Mouse (Mus musculus) heart, embryonic 14.5 days (tissue): ENCODE data around the gene Trio. TPM values are rescaled to one million over a fixed set of nuclear protein-coding genes. Genes with fewer than 3 reads are reported as not detected.

Source experiments
- ATAC-seq: fragments of 200-750 bp; cut with Nextera tagmentation; 2 replicates; pipeline ENCODE4 v1.8.0; 2017; ENCODE audit warnings: low read depth, moderate TSS enrichment; ENCODE audit not compliant: insufficient number of reproducible peaks, insufficient read depth, low FRiP score
- H3K27ac ChIP-seq, 2 experiments: fragments of 200-500 bp in 1 of 2; fragments of 300-500 bp in 1 of 2; sonication (generic) in 1 of 2; replicated peaks in 1 of 2; 2 replicates each; pipeline ENCODE4 v1.5.1; 2012 to 2014; ENCODE audit warnings: low read depth in 2 of 2, low read length in 2 of 2, control low read depth in 1 of 2, mild to moderate bottlenecking in 1 of 2, mixed read lengths in 1 of 2; ENCODE audit not compliant: control insufficient read depth in 1 of 2, insufficient read depth in 1 of 2
- H3K27me3 ChIP-seq: fragments of 300-500 bp; sonication (generic); 2 replicates; pipeline ENCODE4 v1.6.1; 2014; ENCODE audit warnings: mild to moderate bottlenecking, low read length, control low read depth; ENCODE audit not compliant: control insufficient read depth, insufficient read depth
- H3K36me3 ChIP-seq: fragments of 300-500 bp; sonication (generic); 2 replicates; pipeline ENCODE4 v1.6.1; 2014; ENCODE audit warnings: mild to moderate bottlenecking, control low read depth, low read length, mixed read lengths; ENCODE audit not compliant: control insufficient read depth, insufficient read depth
- H3K4me1 ChIP-seq, 2 experiments: fragments of 200-500 bp in 1 of 2; fragments of 300-500 bp in 1 of 2; sonication (generic) in 1 of 2; 2 replicates each; pipeline ENCODE4 v1.6.1; 2012 to 2014; ENCODE audit warnings: low read length in 2 of 2, control low read depth in 1 of 2, mixed read lengths in 1 of 2; ENCODE audit not compliant: control insufficient read depth in 2 of 2, insufficient read depth in 2 of 2
- H3K4me2 ChIP-seq: fragments of 300-500 bp; sonication (generic); 2 replicates; pipeline ENCODE4 v1.6.1; 2014; ENCODE audit warnings: mild to moderate bottlenecking, low read length
- H3K4me3 ChIP-seq, 2 experiments: fragments of 200-500 bp in 1 of 2; fragments of 300-500 bp in 1 of 2; sonication (generic) in 1 of 2; 2 replicates each; pipeline ENCODE4 v1.5.1; 2012 to 2014; ENCODE audit warnings: low read length in 2 of 2, mild to moderate bottlenecking in 2 of 2, control low read depth in 1 of 2, low read depth in 1 of 2, moderate library complexity in 1 of 2; ENCODE audit not compliant: control insufficient read depth in 1 of 2, insufficient read depth in 1 of 2
- H3K9ac ChIP-seq: fragments of 300-500 bp; sonication (generic); 2 replicates; pipeline ENCODE4 v1.6.1; 2014; ENCODE audit warnings: mild to moderate bottlenecking, low read length
- H3K9me3 ChIP-seq: fragments of 300-500 bp; sonication (generic); 2 replicates; pipeline ENCODE4 v1.6.1; 2016; ENCODE audit warnings: low read length, control low read depth; ENCODE audit not compliant: control insufficient read depth
- WGBS: fragments of 180-500 bp; shearing (Covaris S2); extraction: QIAGEN DNeasy Blood & Tissue Kit; methylation state at CpG from one replicate; pipeline ENCODE4 v1.1.7; 2014; 5-methylcytosine and 5-hydroxymethylcytosine counted together
- polyA plus RNA-seq: library from polyadenylated mRNA; unstranded; fragments of >200 nt; fragmentation: Nextera tagmentation; extraction: Ambion mirVana; gene quantifications from 2 replicates; pipeline ENCODE4 v1.2.1, GENCODE M21; 2014

The Trio gene
- polyA plus RNA-seq, 1 experiment from 2014 or later: 23.8 TPM

GRCm38 (mm10) chr15:27790699-27791098, 234.9 kb downstream of the Trio start:
- no peak overlapping the region for H3K27ac ChIP-seq
- WGBS: 89% methylated on average over 6 of the region's 6 CpGs

DNA sequence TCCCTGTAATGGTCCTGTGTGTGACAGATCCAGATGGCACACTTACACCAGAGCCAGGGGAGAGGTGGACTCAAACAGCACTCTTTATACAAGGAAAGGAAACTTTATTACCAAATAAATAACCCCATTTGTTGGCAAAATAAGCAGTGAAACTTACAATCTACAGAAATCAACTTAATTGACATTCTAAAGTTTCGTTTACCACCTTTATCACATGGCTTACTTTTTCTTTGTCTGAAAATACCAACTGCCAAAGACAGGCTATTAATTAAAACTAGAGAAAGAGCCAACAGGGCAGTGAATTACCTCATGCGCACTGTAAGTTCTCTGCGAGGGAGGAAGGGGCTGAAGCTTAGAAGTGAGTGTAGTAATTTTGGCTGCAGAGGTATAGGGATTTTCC, 236.3 kb downstream of the Trio start:
- no peaks in the 10 kb centered on the region for H3K27me3 ChIP-seq
- no peak overlapping the region for H3K4me3 ChIP-seq
- peaks cover 52 to 83% of the 10 kb centered on the region in 2 experiments for H3K4me1 ChIP-seq
- ATAC-seq: no peak
- no peak overlapping the region for H3K9ac ChIP-seq
- no peaks in the 10 kb centered on the region for H3K9me3 ChIP-seq
- H3K36me3 ChIP-seq: no peaks in the 10 kb centered on the region
- no peak overlapping the region for H3K4me2 ChIP-seq
- H3K27ac ChIP-seq: peak overlapping the region; percentile 73 to 95
- WGBS: 73% methylated on average over 3 of the region's 3 CpGs

More at GRCm38 (mm10) chr15:27790699-27791098, 234.9 kb downstream of the Trio start:
- no peaks in the 10 kb centered on the region for H3K36me3 ChIP-seq
- no peak overlapping the region for H3K4me3 ChIP-seq
- no peaks in the 10 kb centered on the region for H3K27me3 ChIP-seq
- ATAC-seq: no peak
- H3K9me3 ChIP-seq: no peaks in the 10 kb centered on the region
- H3K9ac ChIP-seq: no peak overlapping the region
- peaks cover 39 to 70% of the 10 kb centered on the region in 2 experiments for H3K4me1 ChIP-seq
- no peak overlapping the region for H3K4me2 ChIP-seq

- H3K4me1 ChIP-seq: peaks cover 56 to 89% of the 10 kb centered on the region in 2 experiments
- H3K4me2 ChIP-seq: peak overlapping the region; percentile 70
- peak overlapping the region; percentile 73 to 95 for H3K27ac ChIP-seq
- 8% methylated on average over 17 of the region's 17 CpGs for WGBS
- no peaks in the 10 kb centered on the region for H3K36me3 ChIP-seq
- peak overlapping the region; percentile 42 to 51 for H3K4me3 ChIP-seq
- H3K9ac ChIP-seq: peak overlapping the region; percentile 81
- no peaks in the 10 kb centered on the region for H3K27me3 ChIP-seq
- ATAC-seq: peak; percentile 45
- H3K9me3 ChIP-seq: no peaks in the 10 kb centered on the region
Observed at GRCm38 (mm10) chr15:27788122-27788759, 237.4 kb downstream of the Trio start.

- peaks cover 57 to 88% of the 10 kb centered on the region in 2 experiments for H3K4me1 ChIP-seq
- no peaks in the 10 kb centered on the region for H3K27me3 ChIP-seq
- no peaks in the 10 kb centered on the region for H3K9me3 ChIP-seq
- peak overlapping the region; percentile 73 to 95 for H3K27ac ChIP-seq
- peak overlapping the region; percentile 42 to 51 for H3K4me3 ChIP-seq
- ATAC-seq: no peak
- WGBS: 37% methylated on average over 4 of the region's 4 CpGs
- no peaks in the 10 kb centered on the region for H3K36me3 ChIP-seq
- H3K9ac ChIP-seq: peak overlapping the region; percentile 81
- H3K4me2 ChIP-seq: peak overlapping the region; percentile 70
Observed at GRCm38 (mm10) chr15:27787151-27787550, 238.5 kb downstream of the Trio start.

DNA sequence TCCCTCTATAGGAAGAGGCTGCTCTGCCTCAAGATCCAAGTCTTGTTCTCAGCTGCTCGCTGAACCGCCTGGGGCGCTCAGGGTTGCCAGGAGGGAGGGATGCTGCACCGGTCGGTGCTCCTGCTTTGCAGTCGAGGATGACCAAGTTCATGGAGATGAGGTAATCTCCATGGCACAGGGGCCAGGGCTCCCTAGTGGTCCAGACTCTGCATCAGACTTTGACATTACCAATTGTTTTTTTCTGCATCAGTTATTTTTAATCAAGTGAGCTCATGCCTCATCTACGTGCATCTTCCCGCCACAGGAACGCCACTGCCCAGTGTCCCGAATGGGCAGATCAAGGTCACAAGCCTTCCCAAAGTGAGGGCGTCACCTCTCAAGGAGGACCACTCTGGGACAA, 239.2 kb downstream of the Trio start:
- WGBS: 23% methylated on average over 11 of the region's 11 CpGs
- no peak for ATAC-seq
- Histone ChIP-seq H3K9me3 (no peaks in the 10 kb centered on the region), H3K27me3 (no peaks in the 10 kb centered on the region), H3K4me3 (peak overlapping the region; percentile 42 to 51; a peak in 3 of 4 replicates), H3K4me1 (peaks cover 62 to 88% of the 10 kb centered on the region in 2 experiments), H3K4me2 (peak overlapping the region; percentile 70), H3K36me3 (no peaks in the 10 kb centered on the region), H3K9ac (peak overlapping the region; percentile 81), H3K27ac (peak overlapping the region; percentile 17 to 95)

DNA sequence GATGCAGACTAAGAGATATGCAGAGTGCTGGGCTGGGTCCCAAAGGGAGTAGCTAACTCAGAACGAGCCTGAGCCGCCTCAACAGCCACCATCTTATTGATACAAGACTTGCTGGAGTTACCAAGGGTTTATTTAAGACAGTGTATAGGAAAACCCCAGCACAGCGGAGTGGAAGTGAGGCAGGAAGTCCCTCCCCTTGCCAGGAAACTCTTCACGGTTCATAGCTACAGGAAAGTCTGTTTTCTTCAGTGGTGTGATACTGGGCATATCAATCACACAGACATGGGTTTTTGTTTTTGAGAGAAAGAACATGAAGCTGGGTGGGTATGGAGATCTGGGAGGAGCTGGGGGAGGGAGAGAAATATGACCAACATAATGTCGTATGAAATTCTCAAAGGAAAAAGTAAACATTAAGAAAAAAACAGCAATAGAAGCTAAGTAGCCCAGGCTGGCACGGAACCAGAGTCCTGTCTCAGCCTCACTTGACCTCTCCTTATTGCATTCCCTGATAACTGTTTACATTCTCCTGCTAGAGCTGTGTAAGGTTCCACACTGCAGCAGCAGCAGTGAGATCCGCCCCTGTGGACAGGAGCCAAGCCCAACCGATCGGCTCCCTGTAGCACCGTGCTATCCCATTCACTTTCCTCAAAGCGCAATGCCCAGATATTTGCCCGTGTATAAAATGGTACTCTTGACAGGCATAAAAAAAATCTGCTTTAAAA, 240.2 kb downstream of the Trio start:
- Histone ChIP-seq H3K9ac (peak overlapping the region; percentile 81), H3K9me3 (no peaks in the 10 kb centered on the region), H3K4me2 (peak overlapping the region; percentile 70), H3K27me3 (no peaks in the 10 kb centered on the region), H3K4me1 (peaks cover 68 to 98% of the 10 kb centered on the region in 2 experiments), H3K27ac (peak overlapping the region; percentile 83 to 95), H3K4me3 (peak overlapping the region in 1 of 2 experiments; percentile 10; a peak in 1 of 4 replicates), H3K36me3 (no peaks in the 10 kb centered on the region)
- WGBS: 27% methylated on average over 12 of the region's 12 CpGs
- peak; percentile 31; the same call in 1 of the 2 replicates for ATAC-seq

DNA sequence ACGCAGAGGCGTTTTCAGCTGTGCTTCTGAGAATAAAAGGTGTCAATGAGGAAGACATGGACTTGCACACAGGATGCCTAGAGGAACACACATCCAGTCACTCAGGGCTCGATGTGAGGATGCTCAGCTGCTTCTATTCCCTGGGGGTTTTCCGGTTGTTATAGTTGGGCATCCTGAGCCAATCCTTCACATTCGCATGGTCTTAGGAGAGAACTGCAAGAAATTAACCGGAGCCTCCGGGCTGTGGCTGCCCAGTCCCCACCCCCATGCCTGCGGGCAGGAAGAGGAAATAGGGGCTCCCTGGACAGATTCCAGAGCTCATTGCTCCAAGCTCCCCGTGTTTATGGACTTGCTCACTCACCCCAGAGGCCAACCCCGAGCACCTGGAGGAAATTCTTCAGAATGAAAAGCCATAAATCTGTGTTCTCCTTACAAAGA, 241.5 kb downstream of the Trio start:
- 38% methylated on average over 10 of the region's 10 CpGs for WGBS
- Histone ChIP-seq H3K27ac (peak overlapping the region; percentile 72 to 95), H3K4me2 (peak overlapping the region; percentile 70), H3K4me3 (no peak overlapping the region), H3K9ac (peak overlapping the region; percentile 48), H3K36me3 (no peaks in the 10 kb centered on the region), H3K27me3 (no peaks in the 10 kb centered on the region), H3K4me1 (peaks cover 74 to 100% of the 10 kb centered on the region in 2 experiments), H3K9me3 (no peaks in the 10 kb centered on the region)
- ATAC-seq: no peak
